Mouse (Mus musculus) left cerebral cortex, postnatal 14 days (tissue): ENCODE measurements around the gene Mr1. TPM values are rescaled to one million over a fixed set of nuclear protein-coding genes. Genes with fewer than 3 reads are reported as not detected.

ENCODE experiments used
- DNase-seq, 2 experiments: peaks; one replicate each; pipeline ENCODE4 v3.0.0; 2021 to 2022; ENCODE audit warnings: low spot score in 2 of 2, mixed read lengths in 1 of 2
- intact Hi-C: fragments of 180-260 bp; cut with DNase I; formaldehyde crosslinking; loops from one replicate; pipeline ENCODE4 v1.15.1; 2025
- total RNA-seq, 2 experiments: library from RNA; stranded (reverse); gene quantifications; 2 replicates each; pipeline ENCODE4 v1.2.3; 2021

Mr1 gene
- total RNA-seq, 2 experiments from 2014 or later: 2.0 to 2.3 TPM

GRCm38 (mm10) chr1:155082965-155083268, 63.7 kb downstream of the Mr1 start:
- DNase-seq: no peak
- intact Hi-C loops: no loop called here

GRCm38 (mm10) chr1:155082158-155082964, 64.3 kb downstream of the Mr1 start:
- DNase-seq: no peak
- intact Hi-C loops: no loop called here

- intact Hi-C loops: no loop called here
- DNase-seq: no peak
Observed at GRCm38 (mm10) chr1:155077675-155078074, 68.9 kb downstream of the Mr1 start.

Other genes starting within 250 kb of the Mr1 start
- gene Ier5, start 47.2 kb downstream of the Mr1 start, total RNA-seq: 10 to 100 TPM; 36.8 to 37.1 TPM
- gene Stx6, start 11.9 kb upstream of the Mr1 start, total RNA-seq: 10 to 100 TPM; 92.7 to 94.2 TPM
- gene BC034090, start 97.6 kb upstream of the Mr1 start, total RNA-seq: 1 to 10 TPM; 6.0 to 8.5 TPM